Mouse (Mus musculus): ENCODE data around the gene Cda.

- TF ChIP-seq GATA1 (IDR thresholded peaks at IDR 0.05; ENCODE audit: low read length) (no peak), TAL1 (IDR thresholded peaks at IDR 0.05; ENCODE audit: low read length) (no peak)
Measured at GRCm38 (mm10) chr4:138316369-138316768, 51.4 kb downstream of the Cda start.
